In the genomic region with DNA sequence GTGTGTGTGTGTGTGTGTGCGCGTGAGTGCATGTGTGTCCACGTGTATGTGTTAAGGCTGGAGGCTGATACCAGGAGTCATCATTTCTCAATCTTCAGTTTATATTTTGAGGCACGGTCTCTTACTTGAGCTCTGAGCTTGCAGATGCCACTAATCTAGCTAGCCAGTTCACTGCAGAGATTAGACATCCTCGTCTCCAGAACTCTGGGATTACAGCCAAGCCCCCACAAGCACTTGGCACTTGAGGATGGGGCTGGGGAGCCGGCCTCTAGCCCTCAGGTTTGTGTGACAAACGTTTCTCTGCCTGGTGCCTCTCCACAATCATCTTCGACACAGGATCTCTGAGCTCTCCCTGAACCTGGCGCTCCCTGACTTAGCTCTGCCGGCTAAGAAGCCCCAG, we compare ENCODE assay signal across 30 mouse cellular contexts. TPM values are rescaled to one million over a fixed set of nuclear protein-coding genes. Genes with fewer than 3 reads are reported as not detected.
"Had no signal": no experiment of that assay in that cellular context is flagged by ENCODE, and none has a peak within 500 bp of the region (broad histone marks: within the 10 kb centered on the region; RNA-seq: fewer than 3 reads in every experiment).

No protein-coding gene starts in this region.

- DNase-seq: gastrocnemius, adult 2 months; gastrocnemius, postnatal 10 days; gastrocnemius, postnatal 25 days; heart, adult 18-20 months; heart, postnatal 10 days; heart, postnatal 4 days; kidney, adult 11 months; kidney, adult 2 months; kidney, adult 9 months; kidney, postnatal 14 days; kidney, postnatal 36 days; layer of hippocampus, adult 9-11 months; layer of hippocampus, postnatal 36 days; liver; liver, embryonic 13.5 days had no signal

- H3K4me2 ChIP-seq: heart, embryonic 12.5 days; hindbrain, embryonic 12.5 days; hindbrain, embryonic 14.5 days; kidney, embryonic 15.5 days; limb, embryonic 12.5 days; liver, embryonic 11.5 days; liver, embryonic 13.5 days had no signal

- H3K9me3 ChIP-seq: heart, embryonic 10.5 days; heart, embryonic 12.5 days; hindbrain, embryonic 12.5 days; kidney, embryonic 15.5 days; limb, embryonic 10.5 days; liver, embryonic 13.5 days had no signal

- H3K27ac ChIP-seq: gastrocnemius, adult 2 months; heart, embryonic 10.5 days; hindbrain, embryonic 12.5 days; hindbrain, embryonic 14.5 days; hindbrain, postnatal 0 days; kidney, embryonic 15.5 days; kidney, postnatal 0 days; left cerebral cortex, adult 2 months; liver, embryonic 13.5 days had no signal

- H3K36me3 ChIP-seq: heart, embryonic 10.5 days; heart, embryonic 12.5 days; hindbrain, embryonic 10.5 days; hindbrain, embryonic 12.5 days; kidney, embryonic 15.5 days; limb, embryonic 10.5 days; limb, embryonic 12.5 days; liver, embryonic 13.5 days had no signal

- H3K9ac ChIP-seq: heart, embryonic 12.5 days; hindbrain, embryonic 12.5 days; hindbrain, embryonic 14.5 days; kidney, embryonic 15.5 days; liver, embryonic 13.5 days had no signal

- H3K4me1 ChIP-seq: hindbrain, embryonic 10.5 days; hindbrain, embryonic 12.5 days had no signal

- H3K4me3 ChIP-seq: gastrocnemius, adult 2 months; heart, embryonic 10.5 days; heart, embryonic 12.5 days; hindbrain, embryonic 10.5 days; hindbrain, embryonic 12.5 days; kidney, embryonic 15.5 days; left cerebral cortex, adult 2 months; limb, embryonic 10.5 days; limb, embryonic 12.5 days; liver, embryonic 13.5 days had no signal

- ATAC-seq: hindbrain, postnatal 0 days; intestine, embryonic 16.5 days had no signal

- H3K27me3 ChIP-seq: heart, embryonic 12.5 days; hindbrain, embryonic 12.5 days; kidney, embryonic 15.5 days; limb, embryonic 12.5 days; liver, embryonic 13.5 days had no signal

RNA-seq across cellular contexts. Expression of gene Serpine1, which starts 18.8 kb away (rescaled TPM):
- polyA plus RNA-seq: hindbrain, embryonic 10.5 days had no signal

RNA-seq across cellular contexts. Expression of gene Muc3, which starts 58.3 kb away (rescaled TPM):
- polyA plus RNA-seq: heart, embryonic 10.5 days; heart, embryonic 12.5 days; heart, embryonic 14.5 days; hindbrain, embryonic 10.5 days; hindbrain, embryonic 12.5 days; hindbrain, embryonic 14.5 days; hindbrain, postnatal 0 days; kidney, adult 2 months; kidney, embryonic 15.5 days; limb, embryonic 10.5 days; limb, embryonic 12.5 days; limb, embryonic 14.5 days; liver, embryonic 11.5 days; liver, embryonic 13.5 days had no signal
